Mouse (Mus musculus) heart, postnatal 0 days (tissue): ENCODE measurements at regions not wholly inside any gene's neighbourhood (a gene's known extent, or its start where the extent isn't known, plus 50 kb on each side); places are given as distances from the start of the nearest gene placed in this dataset.
"Not testable (repeated sequence)": the region's sequence is repeated elsewhere in the genome, so short reads cannot be mapped to it uniquely, and the experiment has no call there.

Experiments
- ATAC-seq: fragments of 200-750 bp; cut with Nextera tagmentation; 2 replicates; pipeline ENCODE4 v1.8.0; 2017; ENCODE audit warnings: low read depth, moderate number of reproducible peaks, moderate library complexity; ENCODE audit not compliant: insufficient read depth
- DNase-seq: peaks from one replicate; pipeline ENCODE4 v3.0.0-alpha.2; 2016; ENCODE audit warnings: low spot score
- H3K27ac ChIP-seq: fragments of 300-500 bp; sonication (generic); 2 replicates; pipeline ENCODE4 v1.5.1; 2014; ENCODE audit warnings: low read depth, mild to moderate bottlenecking
- H3K27me3 ChIP-seq: fragments of 300-500 bp; sonication (generic); 2 replicates; pipeline ENCODE4 v1.6.1; 2014; ENCODE audit warnings: low read length, mixed read lengths; ENCODE audit not compliant: control insufficient read depth, insufficient read depth
- H3K36me3 ChIP-seq: fragments of 300-500 bp; sonication (generic); replicated peaks from 2 replicates; pipeline ENCODE4 v1.6.1; 2014; ENCODE audit warnings: low read length, mixed read lengths; ENCODE audit not compliant: control insufficient read depth, insufficient read depth
- H3K4me1 ChIP-seq: fragments of 300-500 bp; sonication (generic); 2 replicates; pipeline ENCODE4 v1.6.1; 2014; ENCODE audit warnings: antibody characterized with exemption; ENCODE audit not compliant: control insufficient read depth, insufficient read depth
- H3K4me2 ChIP-seq: fragments of 300-500 bp; sonication (generic); 2 replicates; pipeline ENCODE4 v1.6.1; 2014; ENCODE audit warnings: low read depth, mild to moderate bottlenecking, low read length, moderate library complexity
- H3K4me3 ChIP-seq: fragments of 300-500 bp; sonication (generic); 2 replicates; pipeline ENCODE4 v1.5.1; 2014; ENCODE audit warnings: low read depth, low read length
- H3K9ac ChIP-seq: fragments of 300-500 bp; sonication (generic); replicated peaks from 2 replicates; pipeline ENCODE4 v1.6.1; 2014; ENCODE audit warnings: low read depth, low read length, mixed read lengths
- H3K9me3 ChIP-seq: fragments of 300-500 bp; sonication (generic); replicated peaks from 2 replicates; pipeline ENCODE4 v1.6.1; 2016; ENCODE audit warnings: low read length; ENCODE audit not compliant: control insufficient read depth
- CTCF ChIP-seq: IDR thresholded peaks from 2 replicates; pipeline ENCODE4 v1.5.1; 2016; ENCODE audit warnings: antibody characterized with exemption, control low read depth, low read depth
- EP300 ChIP-seq: IDR thresholded peaks from 2 replicates; pipeline ENCODE4 v1.6.1; 2016; ENCODE audit warnings: antibody characterized with exemption, low read depth
- WGBS: fragments of 180-500 bp; shearing (Covaris S2); extraction: QIAGEN DNeasy Blood & Tissue Kit; methylation state at CpG from one replicate; pipeline ENCODE4 v1.1.7; 2014; 5-methylcytosine and 5-hydroxymethylcytosine counted together

DNA sequence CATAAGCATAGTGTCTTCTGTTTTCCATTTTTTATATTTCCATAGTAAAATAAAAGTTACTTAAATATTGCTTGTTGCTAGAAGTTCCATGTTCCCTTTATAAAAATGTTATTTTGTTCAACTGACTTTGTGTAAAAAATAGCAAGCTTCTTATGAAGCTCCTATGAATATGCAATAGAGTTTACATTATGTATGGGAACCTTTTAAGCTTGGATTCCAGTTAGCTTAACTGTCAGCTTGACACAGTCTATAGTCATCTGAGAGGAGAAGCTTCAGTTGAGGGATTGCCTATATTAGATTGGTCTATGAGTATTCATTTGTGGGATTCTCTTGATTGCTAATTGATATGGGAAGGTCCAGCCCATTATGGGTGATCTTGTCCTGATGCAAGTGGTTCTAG lies 723.2 kb upstream of the Agtr1b start:
- no peaks in the 10 kb centered on the region for H3K36me3 ChIP-seq
- no peaks in the 10 kb centered on the region for H3K27me3 ChIP-seq
- H3K9ac ChIP-seq, result no peak overlapping the region
- no peak overlapping the region for H3K27ac ChIP-seq
- ATAC-seq (no peak), DNase-seq (no peak)
- no peak overlapping the region for H3K4me3 ChIP-seq
- H3K9me3 ChIP-seq, result no peaks in the 10 kb centered on the region
- no peak for TF ChIP-seq CTCF
- no peak for TF ChIP-seq EP300
- H3K4me2 ChIP-seq, result no peak overlapping the region
- no peaks in the 10 kb centered on the region for H3K4me1 ChIP-seq

DNA sequence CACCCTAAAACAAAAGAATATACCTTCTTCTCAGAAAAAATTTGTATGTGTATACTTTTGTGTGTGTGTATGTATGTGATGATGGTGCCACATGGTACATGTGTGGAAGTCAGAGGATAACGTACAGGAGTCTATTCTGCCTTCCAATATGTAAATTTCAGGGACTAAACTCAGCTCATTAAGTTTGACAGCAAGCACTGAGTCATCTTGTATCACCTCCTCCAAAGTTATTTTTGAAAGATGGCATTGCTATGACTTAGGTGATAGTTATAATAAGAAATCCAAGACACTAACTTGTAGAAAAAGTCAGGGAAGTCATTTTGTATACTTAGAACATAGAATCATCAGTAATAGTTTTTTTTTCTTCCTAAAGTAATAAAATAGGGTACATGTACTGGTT lies 719.4 kb upstream of the Agtr1b start:
- H3K9ac ChIP-seq, result no peak overlapping the region
- H3K4me1 ChIP-seq, result no peaks in the 10 kb centered on the region
- ATAC-seq, result no peak
- no peak overlapping the region for H3K4me3 ChIP-seq
- TF ChIP-seq EP300 (no peak), CTCF (no peak)
- H3K27ac ChIP-seq, result no peak overlapping the region
- WGBS, result 64% methylated on average over 1 of the region's 1 CpGs
- DNase-seq, result no peak
- no peaks in the 10 kb centered on the region for H3K27me3 ChIP-seq
- H3K9me3 ChIP-seq, result no peaks in the 10 kb centered on the region
- no peak overlapping the region for H3K4me2 ChIP-seq
- H3K36me3 ChIP-seq, result no peaks in the 10 kb centered on the region

DNA sequence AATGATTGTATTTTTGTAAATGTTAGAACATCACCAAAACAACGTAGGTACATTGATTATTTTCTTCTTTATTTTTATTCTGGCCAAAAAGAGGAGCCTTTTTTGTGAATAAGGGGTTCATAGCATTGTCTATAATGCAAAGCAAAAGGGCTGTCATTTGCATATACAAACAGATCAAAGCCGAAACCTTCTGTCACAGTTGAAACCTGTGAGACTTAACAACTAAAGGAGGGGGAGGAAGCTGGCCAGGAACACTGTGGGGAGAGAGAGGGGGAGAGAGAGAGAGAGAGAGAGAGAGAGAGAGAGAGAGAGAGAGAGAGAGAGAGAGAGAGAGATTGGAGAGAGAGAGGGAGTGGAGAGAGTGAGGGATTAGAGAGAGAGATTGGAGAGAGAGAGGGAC lies 710.6 kb upstream of the Agtr1b start:
- DNase-seq (no peak), ATAC-seq (no peak)
- Histone ChIP-seq H3K4me1 (no peaks in the 10 kb centered on the region), H3K27me3 (no peaks in the 10 kb centered on the region), H3K36me3 (no peaks in the 10 kb centered on the region), H3K4me2 (no peak overlapping the region), H3K4me3 (no peak overlapping the region), H3K9me3 (no peaks in the 10 kb centered on the region), H3K9ac (no peak overlapping the region), H3K27ac (no peak overlapping the region)
- 78% methylated on average over 2 of the region's 2 CpGs for WGBS
- TF ChIP-seq EP300 (no peak), CTCF (no peak)

DNA sequence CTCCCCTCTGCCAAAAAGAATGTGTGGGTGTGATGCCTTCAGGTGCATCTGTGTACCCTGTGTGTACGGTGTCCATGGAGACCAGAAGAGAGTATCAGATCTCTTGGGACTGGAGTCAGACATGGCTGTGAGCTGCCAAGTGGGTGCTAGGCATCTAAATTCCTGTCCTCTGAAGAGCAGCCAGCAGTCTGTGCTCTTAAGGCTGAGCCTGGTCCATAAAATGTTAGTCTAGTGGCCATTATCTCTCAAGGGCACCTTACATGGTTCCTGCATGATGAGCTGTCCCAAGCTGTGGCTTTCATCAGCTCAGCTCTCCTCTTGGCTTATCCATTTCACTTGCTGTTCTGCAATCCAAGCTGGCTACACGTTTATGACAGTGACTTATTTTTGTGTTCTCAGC lies 686.4 kb upstream of the Agtr1b start:
- H3K9me3 ChIP-seq, H3K27me3 ChIP-seq, H3K4me3 ChIP-seq, H3K36me3 ChIP-seq, H3K27ac ChIP-seq, DNase-seq, H3K4me1 ChIP-seq, H3K9ac ChIP-seq, H3K4me2 ChIP-seq: not testable (repeated sequence)
- WGBS, result 27% methylated on average over 1 of the region's 2 CpGs
- ATAC-seq, result peak; percentile 71

DNA sequence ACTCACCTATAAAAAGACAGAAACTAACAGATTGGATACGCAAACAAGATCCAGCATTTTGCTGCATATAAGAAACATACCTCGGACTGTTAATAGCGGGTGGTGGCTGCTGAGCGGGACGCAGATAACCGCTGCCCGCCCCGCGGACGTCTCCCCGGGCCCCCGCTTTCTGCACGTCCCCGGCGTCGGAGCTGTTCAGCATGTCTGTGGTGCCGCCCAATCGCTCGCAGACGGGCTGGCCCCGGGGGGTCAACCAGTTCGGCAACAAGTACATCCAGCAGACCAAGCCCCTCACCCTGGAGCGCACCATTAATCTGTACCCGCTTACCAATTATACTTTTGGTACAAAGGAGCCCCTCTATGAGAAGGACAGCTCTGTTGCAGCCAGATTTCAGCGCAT lies 682.4 kb upstream of the Agtr1b start:
- DNase-seq, ATAC-seq: not testable (repeated sequence)

DNA sequence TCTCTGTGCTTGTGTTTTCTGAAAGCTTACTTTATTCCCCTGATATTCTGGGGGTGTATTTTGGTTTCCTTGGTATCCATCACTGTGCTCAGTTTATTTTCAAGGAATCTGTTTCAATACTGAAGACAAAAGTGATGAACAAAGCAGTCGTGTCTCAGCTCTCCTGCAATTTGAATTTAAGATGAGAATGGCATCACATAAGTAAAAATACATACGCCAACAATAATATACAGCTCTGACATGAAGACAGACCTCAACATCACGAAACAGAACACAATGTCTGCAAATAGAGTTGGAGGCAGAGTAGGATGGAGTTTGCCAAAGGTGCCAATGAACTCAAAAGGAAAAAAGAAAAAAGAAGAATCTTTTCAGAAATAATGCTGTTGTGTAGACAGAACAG lies 679.0 kb upstream of the Agtr1b start:
- ATAC-seq (no peak), DNase-seq (no peak)
- no peaks in the 10 kb centered on the region for H3K9me3 ChIP-seq
- WGBS, result 78% methylated on average over 3 of the region's 3 CpGs
- H3K27me3 ChIP-seq, result no peaks in the 10 kb centered on the region
- TF ChIP-seq CTCF (no peak), EP300 (no peak)
- no peak overlapping the region for H3K9ac ChIP-seq
- H3K36me3 ChIP-seq, result no peaks in the 10 kb centered on the region
- no peak overlapping the region for H3K4me2 ChIP-seq
- H3K27ac ChIP-seq, result no peak overlapping the region
- no peaks in the 10 kb centered on the region for H3K4me1 ChIP-seq
- no peak overlapping the region for H3K4me3 ChIP-seq

More for the DNA sequence above, 682.4 kb upstream of the Agtr1b start:
- not testable (repeated sequence) for H3K9me3 ChIP-seq, H3K27ac ChIP-seq, H3K4me2 ChIP-seq, H3K27me3 ChIP-seq, H3K4me3 ChIP-seq, H3K36me3 ChIP-seq, H3K4me1 ChIP-seq, H3K9ac ChIP-seq
- WGBS, result 70% methylated on average over 14 of the region's 25 CpGs
